In the genomic region with DNA sequence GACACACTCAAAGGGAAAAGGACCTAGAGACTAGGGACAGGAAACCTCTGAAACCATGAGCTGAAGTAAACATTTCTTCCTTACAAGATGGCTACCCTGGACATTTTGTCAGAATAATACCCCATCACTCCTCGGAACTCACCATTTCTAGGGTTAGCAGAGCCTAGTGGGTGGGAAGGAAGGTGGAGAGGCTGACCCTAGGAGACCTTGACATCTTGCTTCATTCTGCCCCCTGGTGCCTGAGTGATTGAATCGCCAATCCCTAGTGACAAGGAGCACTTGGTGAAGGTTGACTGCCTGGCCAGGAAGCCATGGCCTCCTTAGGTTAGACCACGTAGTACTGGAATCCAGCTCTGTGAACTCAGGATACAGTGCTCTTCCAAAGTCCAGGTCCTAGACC, we compare ENCODE assay signal across 19 mouse cellular contexts.
DNase-seq lines count a peak whose midpoint lies in the region; ATAC-seq and TF ChIP-seq lines count a peak whose summit lies in the region.
"Had no signal": no experiment of that assay in that cellular context is flagged by ENCODE, and none has a peak within 500 bp of the region (broad histone marks: within the 10 kb centered on the region; RNA-seq: fewer than 3 reads in every experiment).

No protein-coding gene starts in this region.

- H3K4me1 ChIP-seq in E14TG2a.4 (replicated peaks; ENCODE audit: low read depth, low read length) (peaks cover 3% of the 10 kb centered on the region; the same call in 1 of the 2 replicates), ES-E14 (ENCODE audit: control insufficient read depth in 2 of 2, insufficient read depth in 2 of 2, low read length in 2 of 2, poor library complexity in 1 of 2) (no peaks in the 10 kb centered on the region)
- H3K4me1 ChIP-seq in hindbrain, embryonic 16.5 days (ENCODE audit: control insufficient read depth, insufficient read depth, low read depth, low read length) = peaks cover 14% of the 10 kb centered on the region
- H3K4me1 ChIP-seq in forebrain, embryonic 10.5 days = peaks cover 23% of the 10 kb centered on the region
- H3K4me1 ChIP-seq: embryonic facial prominence, embryonic 12.5 days; heart, embryonic 10.5 days had no signal

- in situ Hi-C loops in ES-E14 (cut with MboI; ENCODE audit: low sequenced_read_pairs in 2 of 2, unreplicated experiment in 2 of 2) = no loop called here

- H3K9me3 ChIP-seq in E14TG2a.4 (ENCODE audit: low read length) (no peaks in the 10 kb centered on the region), ES-E14 (ENCODE audit: control insufficient read depth, insufficient read depth, low read depth, low read length) (no peaks in the 10 kb centered on the region)
- no peaks in the 10 kb centered on the region for H3K9me3 ChIP-seq in hindbrain, embryonic 16.5 days (ENCODE audit: control insufficient read depth, low read length)
- no peaks in the 10 kb centered on the region for H3K9me3 ChIP-seq in forebrain, embryonic 10.5 days
- H3K9me3 ChIP-seq: embryonic facial prominence, embryonic 12.5 days; heart, embryonic 10.5 days had no signal

- no peak overlapping the region for H3K9ac ChIP-seq in ES-E14 (ENCODE audit: insufficient read depth, low read depth, low read length, poor library complexity, severe bottlenecking)
- H3K9ac ChIP-seq in hindbrain, embryonic 16.5 days (ENCODE audit: low read depth, low read length) = no peak overlapping the region
- H3K9ac ChIP-seq: embryonic facial prominence, embryonic 12.5 days had no signal

- H3K27ac ChIP-seq in layer of hippocampus, adult 2 months = no peak overlapping the region
- H3K27ac ChIP-seq in ES-E14 (ENCODE audit: insufficient read depth, low read depth, low read length, poor library complexity, severe bottlenecking) = no peak overlapping the region
- H3K27ac ChIP-seq in hindbrain, embryonic 16.5 days (ENCODE audit: low read depth, low read length) = peak overlapping the region; percentile 51; the same call in 1 of the 2 replicates
- H3K27ac ChIP-seq in forebrain, embryonic 10.5 days = no peak overlapping the region
- H3K27ac ChIP-seq: embryonic facial prominence, embryonic 12.5 days; heart, embryonic 10.5 days had no signal

- WGBS in hindbrain, embryonic 16.5 days = 62% methylated on average over 3 of the region's 3 CpGs
- 68% methylated on average over 3 of the region's 3 CpGs for WGBS in forebrain, embryonic 10.5 days

- no peak overlapping the region for H3K4me3 ChIP-seq in layer of hippocampus, adult 2 months
- no peak overlapping the region for H3K4me3 ChIP-seq in E14TG2a.4 (replicated peaks; ENCODE audit: low read length)
- H3K4me3 ChIP-seq in ES-E14 (ENCODE audit: insufficient read depth in 1 of 2, low read depth in 1 of 2, low read length in 2 of 2, poor library complexity in 1 of 2, severe bottlenecking in 1 of 2) = no peak overlapping the region
- no peak overlapping the region for H3K4me3 ChIP-seq in hindbrain, embryonic 16.5 days (ENCODE audit: low read length)
- no peak overlapping the region for H3K4me3 ChIP-seq in forebrain, embryonic 10.5 days
- H3K4me3 ChIP-seq: embryonic facial prominence, embryonic 12.5 days; erythroblast, embryonic 14.5 days; heart, embryonic 10.5 days had no signal

- ATAC-seq in hindbrain, embryonic 16.5 days = no peak
- ATAC-seq: forebrain, embryonic 14.5 days had no signal

- H3K36me3 ChIP-seq in E14TG2a.4 (ENCODE audit: insufficient read depth, low read length) (no peaks in the 10 kb centered on the region), ES-E14 (ENCODE audit: control insufficient read depth, insufficient read depth, low read length, poor library complexity, severe bottlenecking) (no peaks in the 10 kb centered on the region)
- no peaks in the 10 kb centered on the region for H3K36me3 ChIP-seq in hindbrain, embryonic 16.5 days (ENCODE audit: control insufficient read depth, insufficient read depth, low read length)
- no peaks in the 10 kb centered on the region for H3K36me3 ChIP-seq in forebrain, embryonic 10.5 days (replicated peaks)
- H3K36me3 ChIP-seq: embryonic facial prominence, embryonic 12.5 days; heart, embryonic 10.5 days had no signal

- DNase-seq in layer of hippocampus, adult 2 months (ENCODE audit: low spot score in 2 of 2) = no peak
- DNase-seq in layer of hippocampus, adult 18-20 months (ENCODE audit: low spot score in 2 of 2) = no peak
- DNase-seq in ES-E14 (ENCODE audit: low read depth, low spot score) = peak; percentile 50
- no peak for DNase-seq in forebrain, embryonic 10.5 days (ENCODE audit: extremely low spot score, low spot score)
- no peak for DNase-seq in ovary, postnatal 14 days (ENCODE audit: low spot score)
- DNase-seq: adrenal gland, postnatal 14 days; cerebellum, adult 9-11 months; heart, postnatal 10 days; kidney, adult 8-10 months; kidney, postnatal 36 days; lung, adult 18-20 months; lung, postnatal 36 days had no signal

- peak; percentile 38 for TF ChIP-seq CTCF in layer of hippocampus, adult 2 months (conservative IDR thresholded peaks at IDR 0.05)
- peak; percentile 55 for TF ChIP-seq CTCF in E14TG2a.4 (conservative IDR thresholded peaks at IDR 0.05; ENCODE audit: low read length)

- H3K27me3 ChIP-seq in E14TG2a.4 (ENCODE audit: insufficient read depth, low read length) = peaks cover 8% of the 10 kb centered on the region; the same call in 1 of the 2 replicates
- no peaks in the 10 kb centered on the region for H3K27me3 ChIP-seq in hindbrain, embryonic 16.5 days (replicated peaks; ENCODE audit: control insufficient read depth, insufficient read depth, low read length)
- peaks cover 17% of the 10 kb centered on the region for H3K27me3 ChIP-seq in forebrain, embryonic 10.5 days (ENCODE audit: poor library complexity, severe bottlenecking)

- no peak overlapping the region for H3K4me2 ChIP-seq in hindbrain, embryonic 16.5 days (ENCODE audit: low read length)
- H3K4me2 ChIP-seq: embryonic facial prominence, embryonic 12.5 days; liver, embryonic 11.5 days had no signal

TF ChIP-seq in ES-E14, 5 proteins besides CTCF, POLR2A, EP300 and RAD21:
- TF ChIP-seq ZNF384 (IDR thresholded peaks at IDR 0.05; ENCODE audit: low read depth, low read length) = no peak
- no peak for TF ChIP-seq ZC3H11A (IDR thresholded peaks at IDR 0.05; ENCODE audit: borderline replicate concordance, low read depth, low read length)
- no peak for TF ChIP-seq HCFC1 (IDR thresholded peaks at IDR 0.05; ENCODE audit: borderline replicate concordance, insufficient read depth, low read length)
- no peak for TF ChIP-seq MAFK (IDR thresholded peaks at IDR 0.05; ENCODE audit: insufficient read depth, low read depth, low read length)
- TF ChIP-seq CHD2 (IDR thresholded peaks at IDR 0.05; ENCODE audit: low read depth, low read length) = no peak
